Mouse (Mus musculus) erythroblast, adult 5-6 weeks (primary cell): ENCODE results near the gene Drd1. TPM values are rescaled to one million over a fixed set of nuclear protein-coding genes. Genes with fewer than 3 reads are reported as not detected.

Experiments used
- total RNA-seq, 2 experiments: library from RNA; stranded (forward) in 1 of 2; stranded (reverse) in 1 of 2; fragments of 150-400 nt in 1 of 2; fragments of 200-764, 138-1000 nt in 1 of 2; gene quantifications; 2 replicates each; pipeline versions ENCODE4 v1.2.3 to v1.2.4; 2015 to 2017; ENCODE audit warnings: low replicate concordance in 2 of 2

The Drd1 gene
- total RNA-seq, 2 experiments from 2014 or later = not detected

Other genes starting within 250 kb of the Drd1 start
- 30.7 and 32.0 TPM in 2 replicates for gene Sfxn1, start 16.2 kb upstream of the Drd1 start, total RNA-seq (2015; ENCODE audit: low replicate concordance)
- gene Sfxn1, start 16.2 kb upstream of the Drd1 start, total RNA-seq (2017; ENCODE audit: low replicate concordance) = 8.6 and 16.4 TPM in 2 replicates
- 5.0 and 7.7 TPM in 2 replicates for gene Hrh2, start 136.4 kb upstream of the Drd1 start, total RNA-seq (2015; ENCODE audit: low replicate concordance)
- gene Hrh2, start 136.4 kb upstream of the Drd1 start, total RNA-seq (2017; ENCODE audit: low replicate concordance) = 1.4 and 1.5 TPM in 2 replicates